In the genomic region with DNA sequence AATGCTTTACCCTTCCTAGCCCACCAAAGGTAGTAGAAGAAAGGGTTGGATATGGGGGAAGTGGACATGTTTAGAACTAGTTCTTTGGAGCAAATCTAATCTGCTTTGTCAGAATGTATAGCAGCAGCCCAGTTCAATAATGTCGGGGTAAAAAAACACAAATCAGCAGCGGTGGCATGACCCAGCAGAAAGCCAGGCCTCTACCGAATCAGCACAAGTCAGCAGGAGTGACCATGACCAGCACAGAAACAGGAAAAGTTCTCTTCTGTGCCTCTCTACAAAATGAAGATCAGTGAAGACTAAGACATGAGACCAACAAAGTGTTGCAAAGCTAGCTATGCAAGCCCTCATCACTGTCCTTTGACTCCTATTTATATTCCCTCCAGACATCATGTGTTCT, we compare ENCODE assay signal across 19 mouse cellular contexts.
"Had no signal": no experiment of that assay in that cellular context is flagged by ENCODE, and none has a peak within 500 bp of the region (broad histone marks: within the 10 kb centered on the region; RNA-seq: fewer than 3 reads in every experiment).

No protein-coding gene starts in this region.

- H3K4me2 ChIP-seq: liver, embryonic 15.5 days; lung, embryonic 14.5 days; midbrain, embryonic 12.5 days; midbrain, embryonic 15.5 days; neural tube, embryonic 12.5 days; neural tube, embryonic 15.5 days had no signal

- H3K9ac ChIP-seq: liver, embryonic 15.5 days; lung, embryonic 14.5 days; midbrain, embryonic 12.5 days; midbrain, embryonic 15.5 days; neural tube, embryonic 12.5 days; neural tube, embryonic 15.5 days had no signal

- H3K4me1 ChIP-seq: midbrain, embryonic 12.5 days; midbrain, embryonic 15.5 days; neural tube, embryonic 12.5 days; neural tube, embryonic 15.5 days had no signal

- ATAC-seq: intestine, postnatal 0 days; lung, postnatal 0 days; midbrain, embryonic 15.5 days had no signal

- H3K27me3 ChIP-seq: liver, embryonic 15.5 days; midbrain, embryonic 12.5 days; midbrain, embryonic 15.5 days; neural tube, embryonic 12.5 days; neural tube, embryonic 15.5 days had no signal

- H3K27ac ChIP-seq: kidney, postnatal 0 days; layer of hippocampus, adult 2 months; left cerebral cortex, adult 2 months; liver, embryonic 15.5 days; midbrain, embryonic 12.5 days; midbrain, embryonic 15.5 days; neural tube, embryonic 12.5 days; neural tube, embryonic 15.5 days had no signal

- H3K4me3 ChIP-seq: layer of hippocampus, adult 2 months; left cerebral cortex, adult 2 months; liver, embryonic 15.5 days; midbrain, embryonic 12.5 days; midbrain, embryonic 15.5 days; neural tube, embryonic 12.5 days; neural tube, embryonic 15.5 days had no signal

- H3K9me3 ChIP-seq: liver, embryonic 15.5 days; midbrain, embryonic 12.5 days; midbrain, embryonic 15.5 days; neural tube, embryonic 12.5 days; neural tube, embryonic 15.5 days had no signal

- DNase-seq: kidney, adult 2 months; kidney, postnatal 25 days; layer of hippocampus, adult 9-11 months; layer of hippocampus, postnatal 36 days; lung, embryonic 14.5 days; retina, postnatal 1 day; right cerebral cortex, postnatal 25 days; thymus, adult 18-20 months; thymus, postnatal 36 days had no signal
